Mouse (Mus musculus): ENCODE results near the gene Cmbl. TPM values are rescaled to one million over a fixed set of nuclear protein-coding genes. Genes with fewer than 3 reads are reported as not detected.
A peak's percentile ranks its signal among the peaks of the same experiment; 100 is the strongest.

The Cmbl gene
- total and polyA plus RNA-seq, 2 experiments from 2014 or later = 22.8 to 41.0 TPM

- H3K4me2 ChIP-seq (ENCODE audit: low read depth, low read length) = no peak overlapping the region
- no peak overlapping the region for H3K27ac ChIP-seq (ENCODE audit: low read depth)
- H3K4me1 ChIP-seq (ENCODE audit: control insufficient read depth, insufficient read depth) = peaks cover 10% of the 10 kb centered on the region
- H3K9ac ChIP-seq (replicated peaks; ENCODE audit: low read depth, low read length) = no peak overlapping the region
- TF ChIP-seq CTCF (IDR thresholded peaks at IDR 0.05; ENCODE audit: low read depth) = no peak
- TF ChIP-seq EP300 (IDR thresholded peaks at IDR 0.05; ENCODE audit: low read depth) = no peak
- no peaks in the 10 kb centered on the region for H3K9me3 ChIP-seq (replicated peaks; ENCODE audit: control insufficient read depth, low read length)
- H3K4me3 ChIP-seq (ENCODE audit: low read depth, low read length) = no peak overlapping the region
- no peaks in the 10 kb centered on the region for H3K27me3 ChIP-seq (ENCODE audit: control insufficient read depth, insufficient read depth, low read length)
- WGBS = 88% methylated on average over 2 of the region's 2 CpGs
- no peaks in the 10 kb centered on the region for H3K36me3 ChIP-seq (replicated peaks; ENCODE audit: control insufficient read depth, insufficient read depth, low read length)
- ATAC-seq (ENCODE audit: insufficient read depth, low read depth) (no peak), DNase-seq (ENCODE audit: low spot score) (no peak)
These were observed 27.5 kb upstream of the Cmbl start for GRCm38 (mm10) chr15:31537706-31538105.

GRCm38 (mm10) chr15:31538346-31538745 is 26.8 kb upstream of the Cmbl start:
- H3K36me3 ChIP-seq (replicated peaks; ENCODE audit: control insufficient read depth, insufficient read depth, low read length) = no peaks in the 10 kb centered on the region
- H3K9me3 ChIP-seq (replicated peaks; ENCODE audit: control insufficient read depth, low read length) = no peaks in the 10 kb centered on the region
- no peak overlapping the region for H3K9ac ChIP-seq (replicated peaks; ENCODE audit: low read depth, low read length)
- ATAC-seq (ENCODE audit: insufficient read depth, low read depth) = no peak
- no peak for TF ChIP-seq CTCF (IDR thresholded peaks at IDR 0.05; ENCODE audit: low read depth)
- no peak for TF ChIP-seq EP300 (IDR thresholded peaks at IDR 0.05; ENCODE audit: low read depth)
- peaks cover 13% of the 10 kb centered on the region for H3K4me1 ChIP-seq (ENCODE audit: control insufficient read depth, insufficient read depth)
- WGBS = 78% methylated on average over 3 of the region's 3 CpGs
- no peak overlapping the region for H3K27ac ChIP-seq (ENCODE audit: low read depth)
- no peaks in the 10 kb centered on the region for H3K27me3 ChIP-seq (ENCODE audit: control insufficient read depth, insufficient read depth, low read length)
- no peak overlapping the region for H3K4me2 ChIP-seq (ENCODE audit: low read depth, low read length)
- DNase-seq (ENCODE audit: low spot score) = no peak
- H3K4me3 ChIP-seq (ENCODE audit: low read depth, low read length) = no peak overlapping the region

DNA sequence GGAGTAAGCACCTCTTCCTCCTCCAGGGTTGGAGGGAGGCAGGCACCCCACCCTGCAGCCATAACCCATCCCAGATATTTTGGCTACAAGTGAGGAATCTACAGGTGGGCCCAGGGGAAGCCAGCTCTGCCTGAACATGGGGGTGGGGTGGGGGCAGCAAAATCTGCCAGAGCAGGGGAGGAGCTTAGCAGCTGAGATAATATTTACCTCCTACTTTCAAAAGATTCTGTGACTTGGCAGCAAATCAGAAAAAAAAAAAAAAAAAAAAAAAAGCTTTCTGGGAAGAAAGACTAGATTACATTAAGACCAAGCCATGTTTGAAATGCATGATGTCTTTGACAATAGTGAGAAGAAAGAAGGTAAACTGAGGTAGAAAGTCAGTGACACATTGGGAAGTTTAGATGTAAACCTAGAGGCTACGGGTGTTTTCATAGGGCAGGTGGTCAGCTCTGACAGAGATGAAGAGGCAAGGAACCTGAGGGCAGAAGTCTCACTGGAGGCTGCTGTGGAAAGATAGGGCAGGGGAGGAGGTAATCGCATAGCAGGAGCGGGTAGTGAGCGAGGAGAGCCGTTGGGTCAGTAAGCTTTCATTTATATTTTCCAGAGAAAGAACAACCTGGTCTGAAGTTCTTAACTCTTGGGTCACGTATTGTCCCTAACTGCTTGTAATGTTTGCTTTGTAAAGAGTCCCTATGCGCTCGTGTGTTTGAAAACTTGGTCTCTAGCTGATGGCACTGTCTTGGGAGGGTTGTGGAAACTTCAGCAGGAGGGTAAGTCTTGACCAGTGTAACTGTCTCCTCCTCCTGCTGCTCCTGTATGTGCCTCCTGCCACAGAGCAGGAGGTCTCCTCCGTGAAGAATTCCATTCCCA is 25.3 kb upstream of the Cmbl start:
- no peak overlapping the region for H3K4me2 ChIP-seq (ENCODE audit: low read depth, low read length)

GRCm38 (mm10) chr15:31540513-31540802 is 24.7 kb upstream of the Cmbl start:
- no peaks in the 10 kb centered on the region for H3K27me3 ChIP-seq (ENCODE audit: control insufficient read depth, insufficient read depth, low read length)
- ATAC-seq (ENCODE audit: insufficient read depth, low read depth) (no peak), DNase-seq (ENCODE audit: low spot score) (no peak)
- peaks cover 25% of the 10 kb centered on the region for H3K4me1 ChIP-seq (ENCODE audit: control insufficient read depth, insufficient read depth)
- H3K9ac ChIP-seq (replicated peaks; ENCODE audit: low read depth, low read length) = no peak overlapping the region
- WGBS = 59% methylated on average over 1 of the region's 1 CpGs
- no peak overlapping the region for H3K27ac ChIP-seq (ENCODE audit: low read depth)
- no peak for TF ChIP-seq EP300 (IDR thresholded peaks at IDR 0.05; ENCODE audit: low read depth)
- no peak for TF ChIP-seq CTCF (IDR thresholded peaks at IDR 0.05; ENCODE audit: low read depth)
- H3K9me3 ChIP-seq (replicated peaks; ENCODE audit: control insufficient read depth, low read length) = no peaks in the 10 kb centered on the region
- H3K4me3 ChIP-seq (ENCODE audit: low read depth, low read length) = no peak overlapping the region
- no peaks in the 10 kb centered on the region for H3K36me3 ChIP-seq (replicated peaks; ENCODE audit: control insufficient read depth, insufficient read depth, low read length)
- no peak overlapping the region for H3K4me2 ChIP-seq (ENCODE audit: low read depth, low read length)

More for the DNA sequence above, 25.3 kb upstream of the Cmbl start:
- no peak for DNase-seq (ENCODE audit: low spot score)
- Histone ChIP-seq H3K27ac (ENCODE audit: low read depth) (no peak overlapping the region), H3K36me3 (replicated peaks; ENCODE audit: control insufficient read depth, insufficient read depth, low read length) (no peaks in the 10 kb centered on the region), H3K27me3 (ENCODE audit: control insufficient read depth, insufficient read depth, low read length) (no peaks in the 10 kb centered on the region), H3K4me3 (ENCODE audit: low read depth, low read length) (no peak overlapping the region), H3K9me3 (replicated peaks; ENCODE audit: control insufficient read depth, low read length) (no peaks in the 10 kb centered on the region), H3K9ac (replicated peaks; ENCODE audit: low read depth, low read length) (no peak overlapping the region), H3K4me1 (ENCODE audit: control insufficient read depth, insufficient read depth) (peaks cover 19% of the 10 kb centered on the region)
- no peak for ATAC-seq (ENCODE audit: insufficient read depth, low read depth)
- TF ChIP-seq CTCF (IDR thresholded peaks at IDR 0.05; ENCODE audit: low read depth) (no peak), EP300 (IDR thresholded peaks at IDR 0.05; ENCODE audit: low read depth) (no peak)
- 50% methylated on average over 9 of the region's 9 CpGs for WGBS

- H3K9ac ChIP-seq (replicated peaks; ENCODE audit: low read depth, low read length) = no peak overlapping the region
- peak overlapping the region; percentile 53; the same call in 1 of the 2 replicates for H3K27ac ChIP-seq (ENCODE audit: low read depth)
- no peaks in the 10 kb centered on the region for H3K27me3 ChIP-seq (ENCODE audit: control insufficient read depth, insufficient read depth, low read length)
- H3K4me3 ChIP-seq (ENCODE audit: low read depth, low read length) = no peak overlapping the region
- TF ChIP-seq EP300 (IDR thresholded peaks at IDR 0.05; ENCODE audit: low read depth) (no peak), CTCF (IDR thresholded peaks at IDR 0.05; ENCODE audit: low read depth) (no peak)
- DNase-seq (ENCODE audit: low spot score) (no peak), ATAC-seq (ENCODE audit: insufficient read depth, low read depth) (no peak)
- no peaks in the 10 kb centered on the region for H3K9me3 ChIP-seq (replicated peaks; ENCODE audit: control insufficient read depth, low read length)
- H3K36me3 ChIP-seq (replicated peaks; ENCODE audit: control insufficient read depth, insufficient read depth, low read length) = no peaks in the 10 kb centered on the region
- peaks cover 31% of the 10 kb centered on the region for H3K4me1 ChIP-seq (ENCODE audit: control insufficient read depth, insufficient read depth)
- 15% methylated on average over 10 of the region's 10 CpGs for WGBS
- 0 out of 2 replicates have a peak overlapping the region, but pooled peaks have one; percentile 10 for H3K4me2 ChIP-seq (ENCODE audit: low read depth, low read length)
These were observed 22.9 kb upstream of the Cmbl start for GRCm38 (mm10) chr15:31542013-31542958.

Measured in heart, postnatal 0 days (tissue).